Mouse (Mus musculus) cortical plate, adult 2 months (tissue): Measurements from ENCODE around the gene Ap4e1.

Experiments used
- CTCF ChIP-seq: fragments of 200-500 bp; IDR thresholded peaks from 2 replicates; pipeline ENCODE4 v1.5.1; 2011; ENCODE audit warnings: mild to moderate bottlenecking, control low read depth, low read length; ENCODE audit not compliant: insufficient read depth; ENCODE audit errors: extremely low read depth
- POLR2A ChIP-seq: fragments of 200-500 bp; IDR thresholded peaks from 2 replicates; pipeline ENCODE4 v1.6.1; 2011; ENCODE audit warnings: mild to moderate bottlenecking, low read length, control low read depth; ENCODE audit not compliant: insufficient read depth; ENCODE audit errors: extremely low read depth

GRCm38 (mm10) chr2:127008469-127008998 lies at the start of gene Ap4e1:
- TF ChIP-seq CTCF (peak; percentile 86), POLR2A (peak; percentile 94)
